Mouse (Mus musculus) gastrocnemius, postnatal 25 days (tissue): ENCODE results near the gene Tfap2e. TPM values are rescaled to one million over a fixed set of nuclear protein-coding genes. Genes with fewer than 3 reads are reported as not detected.

Source experiments
- DNase-seq: peaks from one replicate; pipeline ENCODE4 v3.0.0; 2022
- long read RNA-seq, 2 experiments: library from polyadenylated mRNA; stranded (forward); transcript quantifications; one replicate each; pipeline ENCODE4 v2.0.0; 2021
- total RNA-seq, 2 experiments: library from RNA; stranded (reverse); gene quantifications; 1 replicate in 1 of 2; 2 replicates in 1 of 2; pipeline ENCODE4 v1.2.3; 2021

The Tfap2e gene
- total RNA-seq = not detected
- long read RNA-seq, experiment 1 = 0 reads
- long read RNA-seq, experiment 2 = 0 reads

DNA sequence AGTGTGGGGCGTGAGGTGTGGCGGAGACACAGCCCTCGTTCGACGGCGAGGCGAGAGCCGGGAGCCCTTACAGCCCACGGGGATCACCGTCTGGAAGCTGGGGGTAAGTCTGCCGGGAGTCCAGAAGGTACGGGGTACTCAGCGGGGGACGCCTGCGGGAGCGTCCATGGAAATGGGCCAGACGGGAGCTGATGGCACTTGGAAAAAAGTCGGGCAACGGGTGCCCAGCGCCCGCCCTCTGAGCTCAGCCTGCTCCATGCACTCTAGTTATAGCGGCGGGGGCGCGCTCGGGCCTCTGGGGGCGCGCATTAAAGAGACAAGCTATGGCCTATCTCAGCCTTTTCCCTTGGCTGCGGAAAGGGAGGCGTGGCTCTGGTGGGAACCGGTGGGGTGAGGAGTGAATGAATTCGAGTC lies at the start of gene Tfap2e:
Tfap2e (minus strand) TSS at position 240 of the 414 bp plus-strand sequence.
- no peak for DNase-seq

DNA sequence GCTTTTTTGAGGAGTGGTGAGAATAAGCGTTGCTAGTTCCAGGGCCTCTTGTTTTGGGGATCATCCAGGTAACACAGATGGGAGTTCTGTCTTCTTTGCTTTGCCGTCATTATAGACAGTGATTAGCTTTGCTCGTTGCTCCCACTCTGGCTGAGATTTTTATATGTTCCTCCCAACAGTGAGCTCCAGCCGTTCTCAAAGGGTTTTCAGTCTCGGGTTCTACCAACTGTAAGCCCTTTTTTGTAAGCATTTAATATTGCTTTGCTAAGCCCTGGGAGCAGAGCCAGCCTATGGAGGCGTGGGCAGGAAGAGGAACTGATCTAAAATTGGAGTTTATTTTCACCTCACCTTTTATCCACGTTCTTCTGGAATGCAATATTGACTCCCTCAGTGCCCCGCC lies 47.0 kb upstream of the Tfap2e start:
- DNase-seq = no peak

DNA sequence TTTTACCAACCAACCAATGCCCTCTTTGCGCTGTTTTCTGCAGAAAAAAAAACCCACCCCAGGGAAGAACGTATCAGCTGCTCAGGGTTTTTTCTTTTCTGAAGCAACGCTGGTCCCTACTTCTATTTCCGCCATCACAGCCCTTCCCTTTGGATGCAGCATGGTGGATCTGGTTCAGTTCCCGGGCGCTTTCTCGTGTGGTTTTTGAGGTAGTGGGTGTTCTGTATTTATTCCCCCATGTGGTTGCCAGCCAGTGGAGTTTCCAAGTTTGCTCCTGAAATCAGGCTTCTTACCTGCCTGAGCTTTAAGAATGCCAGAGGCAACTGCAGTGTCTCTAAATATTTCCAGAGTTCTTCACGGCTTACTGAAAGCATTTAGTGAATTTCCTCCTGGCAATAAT lies 46.5 kb upstream of the Tfap2e start:
- no peak for DNase-seq

DNA sequence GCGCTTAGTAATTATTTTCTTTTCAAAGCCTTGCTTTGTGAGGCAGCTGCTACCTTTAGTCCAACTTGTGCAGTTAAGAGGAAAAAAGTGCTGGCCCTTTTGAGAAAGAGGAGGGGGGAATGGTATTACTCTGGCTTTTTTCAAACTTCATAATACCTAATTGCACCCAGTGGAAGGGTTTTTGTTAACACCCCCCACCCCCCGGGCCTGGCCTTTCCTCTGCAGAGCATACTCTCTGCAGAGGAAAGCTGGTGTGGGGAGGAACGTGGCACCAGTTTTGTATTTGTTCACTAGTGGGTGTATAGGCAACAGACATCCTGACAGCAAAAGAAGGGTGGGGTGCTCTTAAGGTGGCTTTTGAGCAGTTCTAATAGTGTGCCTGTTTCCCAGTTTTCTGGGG lies 45.8 kb upstream of the Tfap2e start:
- no peak for DNase-seq

DNA sequence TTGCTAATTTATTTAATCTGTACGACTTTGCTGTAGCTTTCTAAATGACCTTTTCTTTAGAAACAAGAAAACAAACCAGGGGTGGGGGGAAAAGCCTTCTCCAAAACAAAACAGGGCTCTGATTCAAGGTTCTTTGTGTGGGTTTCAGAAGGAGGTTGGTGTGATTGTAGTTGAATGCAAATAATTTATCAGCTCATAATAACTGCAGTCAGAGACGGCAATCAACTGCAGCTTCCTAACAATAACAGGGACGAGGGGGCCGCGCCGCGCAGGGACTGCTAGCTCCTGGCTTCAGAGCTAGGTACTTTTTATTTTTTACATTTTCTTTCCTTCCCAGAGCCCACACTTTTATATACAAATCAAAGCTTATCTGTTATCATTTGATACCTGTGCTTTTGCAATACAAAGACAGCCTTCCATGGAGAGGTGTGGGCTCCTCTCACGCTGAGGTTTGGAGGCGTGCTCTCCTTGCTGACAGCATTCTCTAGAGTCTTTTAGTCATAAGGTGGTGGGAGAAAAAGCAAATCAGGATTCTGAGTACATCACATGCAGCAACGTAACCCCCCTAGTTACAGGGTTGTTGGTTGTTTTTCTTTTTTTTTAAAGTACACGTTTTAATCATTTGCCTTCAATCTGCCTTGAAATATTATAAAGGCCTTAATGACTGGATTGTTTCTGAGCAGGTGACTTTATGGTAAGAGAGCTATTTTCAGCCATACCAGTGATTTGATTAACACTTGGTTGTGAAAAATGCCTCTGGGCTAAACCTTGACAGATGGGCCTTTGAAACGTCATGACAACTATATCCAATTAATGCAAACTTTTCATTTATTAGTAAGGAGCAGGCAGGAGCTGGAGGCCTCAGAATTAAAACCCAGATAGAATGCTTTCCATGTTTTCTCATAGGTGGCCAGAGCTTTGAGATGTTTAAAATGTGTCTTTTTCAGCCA lies 44.1 kb upstream of the Tfap2e start:
- DNase-seq = no peak

DNA sequence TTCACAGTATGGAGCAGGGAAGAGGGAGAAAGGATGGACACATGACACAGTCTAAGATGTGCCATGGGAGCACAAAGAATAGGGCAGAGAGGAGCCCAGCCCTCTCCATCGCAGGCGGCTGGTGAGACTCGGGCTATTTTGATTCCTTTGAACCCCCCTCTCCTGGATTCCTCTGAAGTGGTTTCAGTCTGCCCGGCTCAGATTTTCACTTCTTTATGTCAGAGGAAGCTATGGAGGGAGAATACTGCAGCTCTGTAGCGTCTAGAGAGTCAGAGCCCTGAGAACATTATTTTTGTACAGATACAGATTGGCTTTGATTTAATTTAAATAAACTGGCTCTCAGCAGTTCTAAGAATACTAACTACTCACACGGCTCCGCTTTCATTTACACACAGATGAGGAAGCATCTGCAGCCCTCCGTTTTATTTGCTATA lies 43.1 kb upstream of the Tfap2e start:
- DNase-seq = no peak

DNA sequence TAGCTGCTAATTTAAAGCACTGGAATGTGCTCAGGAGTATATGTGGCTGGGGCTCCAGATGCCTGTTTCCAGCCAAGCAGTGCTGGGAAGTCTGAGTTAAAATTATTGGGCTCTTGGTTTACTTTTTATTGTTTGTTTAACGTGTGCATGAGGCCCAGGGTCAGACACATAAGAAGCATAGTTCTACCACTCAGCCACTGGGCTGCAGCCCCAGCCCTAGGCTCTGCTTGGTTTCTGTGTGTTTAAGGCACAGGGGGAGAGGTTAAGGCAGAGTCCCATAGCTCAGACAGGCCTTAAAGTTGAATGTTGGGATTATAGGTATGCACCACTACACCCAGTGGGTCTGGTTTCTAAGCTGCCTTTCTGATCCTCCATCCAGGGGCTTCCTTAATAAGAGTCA lies 39.1 kb upstream of the Tfap2e start:
- DNase-seq = no peak

DNA sequence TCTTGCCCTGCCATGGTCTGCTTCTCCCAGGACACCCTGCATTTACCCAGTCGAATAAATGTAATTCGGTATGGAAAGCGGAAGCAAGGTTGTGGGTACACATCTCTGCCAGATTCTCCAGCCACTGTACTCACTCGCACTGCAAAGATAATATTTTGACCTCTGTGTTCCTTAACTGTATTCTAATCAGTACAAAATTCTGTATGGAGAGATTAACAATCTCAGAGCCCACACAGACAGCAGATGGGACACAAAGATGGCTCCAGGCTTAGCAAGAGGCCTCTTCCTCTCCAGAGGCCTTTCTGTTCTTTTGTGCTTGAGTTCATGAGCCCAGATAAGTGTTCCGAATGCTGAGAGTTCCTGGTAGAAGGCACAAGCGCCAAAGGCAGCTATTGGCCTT lies 37.8 kb upstream of the Tfap2e start:
- no peak for DNase-seq

DNA sequence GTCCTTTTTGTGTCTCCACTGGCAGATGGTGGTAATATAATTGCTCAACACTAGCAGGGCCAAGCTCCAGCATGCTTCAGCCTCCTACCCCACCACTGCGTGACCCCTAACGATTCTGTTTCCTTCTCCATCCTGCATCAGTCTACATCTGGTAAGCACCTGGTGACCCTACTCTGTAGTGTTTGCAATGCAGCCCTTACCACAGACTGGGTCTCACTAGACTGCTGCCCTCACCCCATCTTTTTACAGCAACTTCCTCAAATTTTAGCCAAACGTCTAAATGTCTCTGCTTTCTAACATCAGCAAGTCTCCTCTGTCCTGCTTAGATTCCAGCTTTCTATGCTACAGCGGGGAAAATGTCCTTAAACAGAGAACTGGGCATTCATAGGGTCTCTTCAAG lies 34.8 kb upstream of the Tfap2e start:
- no peak for DNase-seq

DNA sequence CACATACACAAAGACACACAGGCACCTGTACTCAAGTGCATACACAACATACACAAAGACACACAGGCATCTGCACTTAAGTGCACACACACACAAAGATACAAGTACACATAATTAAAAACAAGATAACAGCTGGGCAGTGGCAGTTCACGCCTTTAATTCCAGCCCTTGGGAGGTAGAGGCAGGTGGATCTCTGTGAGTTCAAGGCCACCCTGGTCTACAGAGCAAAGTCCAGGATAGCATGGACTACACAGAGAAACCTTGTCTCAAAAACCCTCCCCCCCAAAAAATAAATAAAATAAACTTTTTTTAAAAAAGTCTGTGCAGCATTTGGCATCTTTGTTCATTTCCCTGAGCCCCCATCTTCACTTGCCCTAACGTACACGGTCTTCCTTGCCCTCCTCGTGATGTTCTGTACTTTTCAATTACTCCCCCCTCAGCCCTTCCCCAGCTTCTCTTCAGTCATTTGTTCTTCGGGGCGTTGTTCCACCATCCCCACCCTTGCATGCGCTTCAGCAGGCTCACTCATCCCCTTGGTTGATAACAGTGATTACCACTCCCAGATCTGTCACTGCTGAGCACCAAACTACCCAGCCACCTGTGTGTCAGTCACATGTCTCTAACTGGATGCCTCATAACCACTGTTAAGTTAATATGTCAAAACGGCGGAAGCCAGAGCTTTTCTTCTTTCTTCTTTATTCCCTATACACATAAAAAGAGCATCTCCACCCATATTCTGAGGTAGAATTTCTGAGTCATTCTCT lies 33.9 kb upstream of the Tfap2e start:
- no peak for DNase-seq

DNA sequence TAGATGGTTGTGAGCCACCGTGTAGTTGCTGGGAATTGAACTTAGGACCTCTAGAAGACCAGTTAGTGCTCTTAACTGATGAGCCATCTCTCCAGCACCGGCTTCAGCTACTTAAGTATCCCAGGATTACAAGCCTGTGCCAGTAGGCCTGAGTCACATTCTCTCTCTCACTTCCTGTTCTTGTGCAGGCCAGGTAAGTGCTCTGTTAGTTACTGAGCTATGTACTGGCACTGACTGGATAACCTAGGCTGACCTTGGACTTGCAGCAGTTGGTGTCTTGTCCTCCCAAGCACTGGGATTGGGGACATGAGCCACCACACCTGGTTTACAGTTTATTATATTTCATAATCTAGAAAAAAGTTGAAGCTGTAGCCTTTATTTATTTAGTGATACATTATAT lies 27.4 kb upstream of the Tfap2e start:
- DNase-seq = no peak

DNA sequence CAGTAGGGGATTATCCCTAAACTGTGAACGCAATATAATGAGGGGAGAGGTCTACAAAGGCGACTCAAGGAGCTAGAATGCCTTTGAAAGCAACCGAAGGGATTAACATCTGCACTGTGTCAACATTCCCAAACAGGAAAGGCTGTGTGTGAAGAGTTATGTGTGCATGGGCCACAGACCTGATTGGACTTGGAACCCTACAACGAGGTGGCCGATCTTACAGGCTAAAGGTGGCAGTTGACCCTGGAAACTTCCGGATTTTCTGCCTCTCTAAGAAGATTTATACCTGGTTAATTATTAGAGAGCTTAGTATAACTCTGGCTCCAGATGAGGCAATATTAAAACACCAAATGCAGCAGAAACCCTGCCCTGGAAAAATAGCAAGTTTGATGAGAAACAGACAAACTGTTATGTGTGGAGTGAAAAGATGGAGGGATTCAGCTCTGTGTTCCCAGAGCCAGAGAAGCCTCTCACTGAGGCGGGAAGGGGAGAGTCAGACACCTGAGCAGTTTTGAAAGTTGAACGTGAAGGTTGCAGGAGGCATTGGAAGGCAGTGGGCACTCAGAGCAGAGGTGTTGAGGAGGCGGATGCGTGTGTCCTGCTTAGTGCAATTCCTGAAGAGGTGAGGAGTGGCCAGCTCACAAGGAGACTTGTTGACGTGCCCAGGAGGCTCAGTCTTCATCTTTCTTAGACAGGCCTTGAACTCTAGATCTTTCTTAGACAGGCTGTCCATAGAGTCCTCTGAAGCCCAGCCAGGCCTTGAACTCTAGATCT lies 26.7 kb upstream of the Tfap2e start:
- DNase-seq = no peak

DNA sequence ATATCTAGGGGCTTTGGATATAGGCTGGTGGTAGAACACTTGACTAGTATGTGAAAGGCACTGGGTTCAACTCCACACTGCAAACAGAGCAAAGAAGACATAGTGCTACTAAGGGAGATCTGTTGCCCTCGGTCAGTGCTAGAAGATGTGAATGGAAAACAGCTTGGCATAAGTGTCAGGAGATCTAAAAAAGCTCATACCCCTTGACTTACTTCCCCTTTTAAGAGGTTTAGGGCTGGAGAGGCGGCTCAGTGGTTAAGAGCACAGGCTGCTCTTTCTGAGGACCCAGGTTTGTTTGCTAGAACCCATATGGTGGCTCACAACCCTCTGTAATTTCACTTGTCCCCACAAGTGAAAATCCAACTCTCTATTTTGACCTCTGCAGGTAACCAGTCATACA lies 23.4 kb upstream of the Tfap2e start:
- DNase-seq = no peak

DNA sequence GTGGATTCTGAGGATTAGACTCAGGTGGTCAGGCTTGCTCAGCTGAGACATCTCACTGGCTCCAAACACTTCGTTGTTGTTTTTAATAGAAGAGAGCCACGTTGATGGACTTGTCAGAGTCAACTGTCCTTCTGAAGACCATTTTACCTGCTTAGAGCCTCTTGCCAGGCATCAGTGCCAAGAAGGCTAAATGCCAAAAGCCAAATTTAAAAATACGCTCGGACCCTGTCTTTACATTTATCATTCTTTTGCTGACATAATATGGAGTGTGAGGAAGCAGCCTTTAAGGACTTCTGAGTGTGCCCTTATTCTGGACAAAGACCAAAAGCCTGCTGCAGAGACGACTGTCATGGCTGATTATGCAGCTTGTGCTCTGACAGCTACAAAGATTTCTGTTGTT lies 22.3 kb upstream of the Tfap2e start:
- DNase-seq = no peak

DNA sequence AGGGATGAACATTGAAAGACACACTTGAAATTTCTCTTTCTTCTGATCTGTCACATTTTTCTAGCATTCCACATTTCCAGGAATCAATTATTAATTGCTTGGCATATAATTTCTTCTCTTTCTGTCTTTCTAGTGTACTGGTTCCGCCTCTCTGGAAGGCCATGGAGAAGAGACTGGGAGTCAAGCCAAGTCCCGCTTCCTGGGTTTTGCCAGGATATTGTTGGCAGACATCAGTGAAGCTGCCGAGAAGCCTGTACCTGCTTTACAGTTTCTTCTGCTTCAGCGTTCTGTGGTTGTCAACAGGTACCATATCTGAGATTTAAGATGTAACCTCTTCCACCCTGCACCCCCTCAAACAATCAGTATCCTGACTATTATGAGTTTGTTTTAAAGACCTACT lies 20.7 kb upstream of the Tfap2e start:
- DNase-seq = no peak

DNA sequence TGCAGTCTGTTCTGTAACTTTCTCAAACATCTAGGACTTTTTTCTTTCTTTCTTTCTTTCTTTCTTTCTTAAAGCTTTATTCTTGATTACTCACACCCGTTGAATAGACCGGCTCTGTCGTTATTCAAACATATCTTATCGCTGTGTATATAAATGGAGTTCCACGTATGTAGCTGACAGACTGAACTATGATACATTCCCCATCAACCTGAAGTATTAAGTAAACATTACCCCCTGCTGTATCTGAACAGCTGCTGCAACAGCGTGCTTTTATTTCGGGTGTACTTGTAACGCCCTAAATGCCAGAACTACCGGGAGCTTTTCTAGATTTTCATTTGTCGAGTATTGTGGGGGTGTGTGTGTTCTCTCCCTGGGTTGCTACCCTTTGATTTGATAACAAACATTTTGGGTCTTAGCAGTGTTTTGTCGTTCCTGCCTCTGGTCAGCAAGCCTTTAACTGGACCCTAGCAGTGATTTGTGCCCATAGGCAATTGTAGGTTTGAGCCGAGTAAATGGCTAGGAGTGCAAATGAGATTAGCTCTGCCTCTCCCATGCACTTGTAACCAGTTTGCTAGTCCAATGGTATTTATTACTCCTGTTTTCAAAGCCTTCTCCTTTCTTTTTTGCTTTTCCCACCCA lies 18.8 kb upstream of the Tfap2e start:
- no peak for DNase-seq

DNA sequence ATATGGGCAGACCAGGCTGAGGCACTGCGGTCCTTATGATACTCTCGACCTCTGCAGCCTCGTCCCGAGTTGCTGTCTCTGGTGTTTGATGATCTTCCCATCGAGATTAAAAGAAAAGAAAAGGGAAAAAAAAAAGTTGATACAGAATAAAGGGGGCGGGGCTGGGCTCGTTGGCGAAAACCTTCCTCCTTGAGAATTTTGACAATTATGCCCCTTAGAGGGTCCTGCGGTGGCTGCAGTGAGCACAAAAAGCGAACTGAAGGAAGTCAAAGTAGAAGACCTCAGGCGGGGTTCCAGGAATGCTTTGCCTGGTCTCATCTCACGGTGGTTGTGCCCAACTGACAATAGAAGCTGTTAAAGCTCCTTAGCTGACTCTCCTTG lies 18.2 kb upstream of the Tfap2e start:
- no peak for DNase-seq

DNA sequence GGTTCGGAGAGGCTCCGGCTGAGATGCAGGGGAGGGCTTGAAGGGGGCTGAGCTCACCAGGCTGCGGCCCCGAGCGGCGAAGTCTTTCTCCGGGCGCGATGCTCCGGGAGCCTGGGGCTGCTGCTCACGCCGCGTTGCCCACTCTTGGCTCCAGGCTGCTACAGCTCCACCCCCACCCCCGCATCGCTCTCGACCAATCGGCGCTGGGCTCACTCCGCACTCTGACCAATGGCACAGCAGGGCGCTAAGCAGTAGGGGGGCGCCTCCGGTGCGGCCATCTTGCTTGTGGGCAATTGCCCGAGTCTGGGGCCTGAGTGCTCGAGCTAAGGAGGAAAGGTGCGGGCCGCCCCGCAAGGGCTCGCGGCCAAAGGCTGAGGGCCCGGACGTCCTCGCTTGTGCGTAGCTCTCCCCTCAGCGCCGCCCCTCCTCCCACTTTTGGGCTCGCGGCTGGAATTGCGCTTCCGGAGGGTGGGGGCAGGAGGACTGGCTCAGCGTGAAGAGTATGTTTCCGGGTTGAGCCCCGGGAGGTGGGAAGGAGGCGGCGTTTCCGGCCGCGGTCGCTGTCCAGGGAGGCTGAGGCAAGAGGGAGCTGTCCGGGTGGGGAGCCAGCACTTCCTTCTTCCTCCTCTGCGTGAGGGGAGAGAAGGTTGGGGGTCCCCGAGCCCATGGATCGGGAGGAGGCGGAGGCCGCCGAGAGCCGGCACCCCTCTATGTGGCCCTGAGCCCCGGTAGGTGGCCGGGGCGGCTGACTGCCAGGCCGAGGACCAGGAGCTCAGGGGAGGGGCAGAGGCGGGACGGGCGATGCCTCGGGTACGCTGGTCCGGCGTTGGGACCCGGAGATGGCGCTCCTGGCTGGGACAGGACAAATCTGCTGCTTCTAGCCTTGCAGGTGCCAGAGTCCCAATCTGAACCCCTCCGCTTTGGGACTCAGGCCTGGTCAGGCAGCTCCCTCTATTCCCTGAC lies 17.5 kb upstream of the Tfap2e start, which contains the start of the genes Ncdn and AU040320:
Ncdn (minus strand) TSS at position 171 of the 963 bp plus-strand sequence.
AU040320 (plus strand) TSS at position 277 of the 963 bp plus-strand sequence.
- DNase-seq = peak; percentile 96

DNA sequence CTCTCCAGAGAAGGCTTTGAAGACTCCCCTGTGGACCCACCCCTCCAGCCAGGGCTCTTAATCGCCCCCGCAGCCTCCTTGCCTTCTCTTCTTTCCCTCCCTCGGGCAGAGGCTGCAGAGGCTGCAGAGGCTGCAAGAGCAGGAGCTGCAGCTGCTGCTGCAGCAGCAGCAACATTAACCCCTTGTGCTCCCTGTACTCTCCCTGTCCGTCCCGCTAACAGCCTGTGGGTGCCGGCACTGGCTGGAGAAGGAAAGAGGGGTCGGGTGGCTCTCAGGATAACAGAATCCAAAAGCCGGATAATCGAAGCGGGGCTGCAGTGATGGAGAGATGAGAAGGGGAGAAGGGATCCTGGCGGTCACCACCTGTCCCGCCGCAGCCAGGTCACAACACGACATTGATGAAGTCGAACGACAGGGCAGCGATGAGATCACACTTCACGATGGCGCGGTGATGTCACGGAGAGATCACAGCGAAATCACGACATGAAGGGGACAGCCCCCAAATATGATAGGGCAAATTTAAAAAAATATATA lies 16.6 kb upstream of the Tfap2e start:
- peak; percentile 8 for DNase-seq

DNA sequence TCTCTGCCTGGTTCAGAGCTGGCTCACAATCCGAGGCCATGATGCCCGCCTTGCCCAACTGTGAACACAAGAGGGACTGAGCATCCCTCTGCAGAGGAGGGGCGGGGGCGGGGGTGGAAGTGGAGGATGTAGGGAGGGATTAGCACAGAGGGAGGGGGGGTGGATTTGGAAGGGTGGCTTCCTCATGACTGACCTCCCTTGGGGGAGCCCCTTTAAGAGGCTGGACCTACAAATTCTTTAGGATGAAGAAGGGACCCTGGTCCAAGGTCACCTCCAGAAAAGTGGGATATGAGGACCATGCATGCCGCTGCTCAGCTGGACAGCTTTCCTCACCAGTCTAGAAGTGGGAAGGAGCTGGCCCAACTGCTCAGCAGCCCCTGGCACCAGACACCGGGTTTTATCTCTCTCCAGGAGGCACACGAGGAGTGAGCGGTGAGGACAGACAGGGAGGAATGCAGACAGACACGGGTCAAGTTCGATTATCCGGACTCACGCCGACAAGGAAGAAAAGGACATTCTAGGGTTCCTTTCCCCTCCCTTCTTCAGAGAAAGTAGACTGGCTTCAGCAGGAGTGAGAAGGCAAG lies 16.1 kb upstream of the Tfap2e start:
- no peak for DNase-seq
